8 mouse cellular contexts compared by ENCODE assay signal in the genomic region with DNA sequence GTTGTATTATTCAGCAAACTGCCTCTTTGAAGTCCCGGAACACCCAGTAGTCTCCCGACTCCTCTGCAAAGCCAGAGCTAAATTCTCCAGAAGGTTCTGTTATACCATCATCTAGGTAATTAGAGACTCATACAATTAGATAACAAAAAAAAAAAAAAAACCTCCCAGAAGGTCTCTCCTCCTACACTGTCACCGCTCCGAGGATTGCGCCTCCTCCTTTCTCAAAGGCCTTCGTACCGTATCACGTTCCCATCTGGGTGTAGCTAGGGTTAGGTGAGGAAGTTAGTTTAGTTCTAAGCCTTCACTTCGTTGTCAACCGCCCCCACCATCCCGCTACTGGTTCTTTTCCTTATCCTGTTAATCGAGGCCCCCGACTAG. TPM values are rescaled to one million over a fixed set of nuclear protein-coding genes. Genes with fewer than 3 reads are reported as not detected.
A peak's percentile ranks its signal among the peaks of the same experiment; 100 is the strongest.
DNase-seq lines count a peak whose midpoint lies in the region; ATAC-seq and TF ChIP-seq lines count a peak whose summit lies in the region.

No protein-coding gene starts in this region.

- H3K4me2 ChIP-seq in forebrain, embryonic 13.5 days = peak overlapping the region; percentile 74
- peak overlapping the region; percentile 93 for H3K4me2 ChIP-seq in liver, embryonic 14.5 days (ENCODE audit: low read depth)
- H3K4me2 ChIP-seq in stomach, postnatal 0 days (replicated peaks; ENCODE audit: low read depth) = peak overlapping the region; percentile 70

- TF ChIP-seq POLR2A in thymus, adult 2 months (IDR thresholded peaks at IDR 0.05; ENCODE audit: control insufficient read depth, extremely low read depth, insufficient read depth, low read length, poor library complexity) = no peak

- TF ChIP-seq EP300 in liver, embryonic 14.5 days (IDR thresholded peaks at IDR 0.05; ENCODE audit: low read depth) = no peak
- TF ChIP-seq EP300 in stomach, postnatal 0 days (optimal IDR thresholded peaks at IDR 0.05) = no peak

- no peaks in the 10 kb centered on the region for H3K27me3 ChIP-seq in thymus, adult 2 months (ENCODE audit: control insufficient read depth, insufficient read depth, low read length)
- no peaks in the 10 kb centered on the region for H3K27me3 ChIP-seq in forebrain, embryonic 13.5 days
- no peaks in the 10 kb centered on the region for H3K27me3 ChIP-seq in liver, embryonic 14.5 days (ENCODE audit: control insufficient read depth, insufficient read depth, low read length)
- no peaks in the 10 kb centered on the region for H3K27me3 ChIP-seq in stomach, postnatal 0 days (ENCODE audit: control insufficient read depth, insufficient read depth, low read length)

- H3K27ac ChIP-seq in thymus, adult 2 months (ENCODE audit: control insufficient read depth, insufficient read depth, low read length) = peak overlapping the region; percentile 52
- H3K27ac ChIP-seq in forebrain, embryonic 13.5 days = peak overlapping the region; percentile 26; the same call in 1 of the 2 replicates
- H3K27ac ChIP-seq in liver, embryonic 14.5 days = peak overlapping the region; percentile 96
- peak overlapping the region; percentile 100 for H3K27ac ChIP-seq in stomach, postnatal 0 days (replicated peaks)

- no peak for TF ChIP-seq CTCF in thymus, adult 2 months (IDR thresholded peaks at IDR 0.05; ENCODE audit: borderline replicate concordance, control insufficient read depth, extremely low read depth, insufficient read depth, low read length, poor library complexity)
- TF ChIP-seq CTCF in liver, embryonic 14.5 days (IDR thresholded peaks at IDR 0.05; ENCODE audit: low read depth) = no peak
- TF ChIP-seq CTCF in stomach, postnatal 0 days (IDR thresholded peaks at IDR 0.05; ENCODE audit: low read depth) = no peak

- H3K4me3 ChIP-seq in thymus, adult 2 months (ENCODE audit: control insufficient read depth, insufficient read depth, low read length) = peak overlapping the region; percentile 51
- H3K4me3 ChIP-seq in forebrain, embryonic 13.5 days = peak overlapping the region; percentile 68
- peak overlapping the region; percentile 71 to 87 for H3K4me3 ChIP-seq in liver, embryonic 14.5 days (ENCODE audit: insufficient read depth in 1 of 2, low read depth in 2 of 2, low read length in 2 of 2)
- peak overlapping the region; percentile 73 for H3K4me3 ChIP-seq in stomach, postnatal 0 days (ENCODE audit: low read depth, low read length)

- no peak for DNase-seq in thymus, adult 2 months
- no peak for DNase-seq in thymus, postnatal 25 days
- no peak for DNase-seq in liver, embryonic 14.5 days (ENCODE audit: low read depth in 3 of 3, low spot score in 3 of 3)
- no peak for DNase-seq in stomach, postnatal 0 days (ENCODE audit: low spot score)
- no peak for DNase-seq in B cell, adult 2 months
- no peak for DNase-seq in left cerebral cortex, adult 11 months (ENCODE audit: low spot score)
- DNase-seq in layer of hippocampus, postnatal 25 days (ENCODE audit: extremely low spot score in 1 of 2, low spot score in 1 of 2) = no peak

- peak; percentile 67 for ATAC-seq in forebrain, embryonic 13.5 days
- peak; percentile 78 for ATAC-seq in liver, embryonic 14.5 days (ENCODE audit: insufficient read depth)
- ATAC-seq in stomach, postnatal 0 days (ENCODE audit: low FRiP score, low TSS enrichment) = peak; percentile 45

- no peaks in the 10 kb centered on the region for H3K9me3 ChIP-seq in forebrain, embryonic 13.5 days (replicated peaks)
- H3K9me3 ChIP-seq in liver, embryonic 14.5 days (ENCODE audit: control insufficient read depth, low read length) = no peaks in the 10 kb centered on the region
- no peaks in the 10 kb centered on the region for H3K9me3 ChIP-seq in stomach, postnatal 0 days (ENCODE audit: control insufficient read depth, low read length)

- WGBS in thymus, adult 2 months = 5% methylated on average over 13 of the region's 13 CpGs
- WGBS in forebrain, embryonic 13.5 days = 5% methylated on average over 13 of the region's 13 CpGs
- 8% methylated on average over 13 of the region's 13 CpGs for WGBS in liver, embryonic 14.5 days (ENCODE audit: insufficient replicate concordance)
- WGBS in stomach, postnatal 0 days = 5% methylated on average over 13 of the region's 13 CpGs

- H3K4me1 ChIP-seq in thymus, adult 2 months (replicated peaks; ENCODE audit: control insufficient read depth, insufficient read depth, low read length) = no peaks in the 10 kb centered on the region
- peaks cover 20% of the 10 kb centered on the region for H3K4me1 ChIP-seq in forebrain, embryonic 13.5 days
- H3K4me1 ChIP-seq in liver, embryonic 14.5 days (replicated peaks; ENCODE audit: control insufficient read depth in 2 of 2, insufficient read depth in 2 of 2, low read length in 1 of 2) = peaks cover 4 to 6% of the 10 kb centered on the region in 2 experiments; a peak in 3 of 4 replicates
- 0 out of 2 replicates have a peak, but pooled peaks cover 2% of the 10 kb centered on the region for H3K4me1 ChIP-seq in stomach, postnatal 0 days (replicated peaks; ENCODE audit: control insufficient read depth, insufficient read depth)

- H3K9ac ChIP-seq in forebrain, embryonic 13.5 days = peak overlapping the region; percentile 57
- H3K9ac ChIP-seq in liver, embryonic 14.5 days (replicated peaks) = peak overlapping the region; percentile 96
- H3K9ac ChIP-seq in stomach, postnatal 0 days (ENCODE audit: low read length) = peak overlapping the region; percentile 62

- peaks cover 24% of the 10 kb centered on the region for H3K36me3 ChIP-seq in thymus, adult 2 months (ENCODE audit: control insufficient read depth, insufficient read depth, low read length)
- H3K36me3 ChIP-seq in forebrain, embryonic 13.5 days (ENCODE audit: poor library complexity, severe bottlenecking) = peaks cover 28% of the 10 kb centered on the region
- H3K36me3 ChIP-seq in liver, embryonic 14.5 days (replicated peaks; ENCODE audit: control insufficient read depth, insufficient read depth, low read depth) = peaks cover 15% of the 10 kb centered on the region
- peaks cover 11% of the 10 kb centered on the region for H3K36me3 ChIP-seq in stomach, postnatal 0 days (ENCODE audit: control insufficient read depth, insufficient read depth, low read length)

RNA-seq across cellular contexts. Expression of a gene that starts 0.9 kb away (rescaled TPM):
- polyA plus RNA-seq in thymus, adult 2 months (2012; rRNA removed) = 28.9 and 31.5 TPM in 2 replicates
- 27.1 TPM in 2 replicates for polyA plus RNA-seq in forebrain, embryonic 13.5 days (2015; fragmentation: Nextera tagmentation; extraction: Ambion mirVana)
- polyA plus RNA-seq in liver, embryonic 14.5 days (2012; rRNA removed) = 8.3 and 13.2 TPM in 2 replicates
- polyA plus RNA-seq in liver, embryonic 14.5 days (2014; fragmentation: Nextera tagmentation; extraction: Ambion mirVana) = 18.9 and 19.4 TPM in 2 replicates
- 35.9 and 38.3 TPM in 2 replicates for polyA plus RNA-seq in stomach, postnatal 0 days (2015; fragmentation: Nextera tagmentation; extraction: Ambion mirVana)
- 10 to 100 TPM; 60.8 to 64.6 TPM for total RNA-seq in layer of hippocampus, postnatal 25 days (2021)

RNA-seq across cellular contexts. Expression of a gene that starts 10.5 kb away (rescaled TPM):
- polyA plus RNA-seq in thymus, adult 2 months (2012; rRNA removed) = 46.9 and 47.1 TPM in 2 replicates
- polyA plus RNA-seq in forebrain, embryonic 13.5 days (2015; fragmentation: Nextera tagmentation; extraction: Ambion mirVana) = 15.8 and 18.9 TPM in 2 replicates
- polyA plus RNA-seq in liver, embryonic 14.5 days (2012; rRNA removed) = 36.6 and 42.5 TPM in 2 replicates
- 25.8 and 28.5 TPM in 2 replicates for polyA plus RNA-seq in liver, embryonic 14.5 days (2014; fragmentation: Nextera tagmentation; extraction: Ambion mirVana)
- polyA plus RNA-seq in stomach, postnatal 0 days (2015; fragmentation: Nextera tagmentation; extraction: Ambion mirVana) = 12.2 and 12.6 TPM in 2 replicates
- 10 to 100 TPM; 39.7 to 48.8 TPM for total RNA-seq in layer of hippocampus, postnatal 25 days (2021)

RNA-seq across cellular contexts. Expression of a gene that starts 35.4 kb away (rescaled TPM):
- 0.65 and 1.1 TPM in 2 replicates for polyA plus RNA-seq in thymus, adult 2 months (2012; rRNA removed)
- polyA plus RNA-seq in forebrain, embryonic 13.5 days (2015; fragmentation: Nextera tagmentation; extraction: Ambion mirVana) = not detected in 2 replicates
- 0.17 TPM in 2 replicates for polyA plus RNA-seq in liver, embryonic 14.5 days (2012; rRNA removed)
- polyA plus RNA-seq in liver, embryonic 14.5 days (2014; fragmentation: Nextera tagmentation; extraction: Ambion mirVana) = not detected in 2 replicates
- polyA plus RNA-seq in stomach, postnatal 0 days (2015; fragmentation: Nextera tagmentation; extraction: Ambion mirVana) = not detected in 2 replicates
- 1 to 10 TPM in 1 of 2 experiments, under 1 TPM in 1; 0.59 to 1.2 TPM for total RNA-seq in layer of hippocampus, postnatal 25 days (2021)

RNA-seq across cellular contexts. Expression of a gene that starts 50.0 kb away (rescaled TPM):
- not detected in 2 replicates for polyA plus RNA-seq in thymus, adult 2 months (2012; rRNA removed)
- not detected in 2 replicates for polyA plus RNA-seq in forebrain, embryonic 13.5 days (2015; fragmentation: Nextera tagmentation; extraction: Ambion mirVana)
- not detected in 2 replicates for polyA plus RNA-seq in liver, embryonic 14.5 days (2012; rRNA removed)
- polyA plus RNA-seq in liver, embryonic 14.5 days (2014; fragmentation: Nextera tagmentation; extraction: Ambion mirVana) = not detected in 2 replicates
- not detected in 2 replicates for polyA plus RNA-seq in stomach, postnatal 0 days (2015; fragmentation: Nextera tagmentation; extraction: Ambion mirVana)
- total RNA-seq in layer of hippocampus, postnatal 25 days (2021) = not detected

Comparison
In these comparisons a context has a peak if more than half of its experiments do, and no peak if none do; other contexts are left out.
1. H3K27ac ChIP-seq: peak in every context shown above with its lines; median percentile 100 in stomach, postnatal 0 days; 96 in liver, embryonic 14.5 days; 52 in thymus, adult 2 months; 26 in forebrain, embryonic 13.5 days.